Mouse (Mus musculus): ENCODE results near the gene Ttc30b.

DNA sequence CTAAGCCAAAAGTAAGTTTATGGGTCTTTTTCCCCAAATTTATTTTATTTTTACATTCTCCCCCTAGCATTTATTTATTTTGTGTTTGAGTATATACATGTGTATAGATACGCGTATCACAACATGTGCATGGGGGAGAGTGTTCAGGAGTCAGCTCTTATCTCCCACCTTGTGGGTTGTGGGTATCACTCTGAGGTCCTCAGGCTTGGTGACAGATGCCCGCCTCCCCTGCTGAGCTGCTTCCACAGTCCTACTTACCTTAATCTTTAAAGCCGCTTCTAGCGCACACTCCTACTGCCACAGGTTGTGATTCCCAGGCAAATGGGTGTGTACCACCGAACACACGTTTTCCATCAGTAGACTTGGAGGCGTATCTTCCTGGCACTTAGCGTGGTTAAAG is 36.5 kb downstream of the Ttc30b start:
- TF ChIP-seq CTCF (IDR thresholded peaks at IDR 0.05; ENCODE audit: extremely low read depth, insufficient read length, insufficient replicate concordance, low read depth, low read length) (no peak), POLR2A (IDR thresholded peaks at IDR 0.05; ENCODE audit: low read depth, low read length) (no peak)
